Mouse (Mus musculus) heart, postnatal 0 days (tissue): ENCODE data around the gene Hipk4. TPM values are rescaled to one million over a fixed set of nuclear protein-coding genes. Genes with fewer than 3 reads are reported as not detected.

Source experiments
- ATAC-seq: fragments of 200-750 bp; cut with Nextera tagmentation; 2 replicates; pipeline ENCODE4 v1.8.0; 2017; ENCODE audit warnings: low read depth, moderate number of reproducible peaks, moderate library complexity; ENCODE audit not compliant: insufficient read depth
- DNase-seq: peaks from one replicate; pipeline ENCODE4 v3.0.0-alpha.2; 2016; ENCODE audit warnings: low spot score
- H3K27ac ChIP-seq: fragments of 300-500 bp; sonication (generic); 2 replicates; pipeline ENCODE4 v1.5.1; 2014; ENCODE audit warnings: low read depth, mild to moderate bottlenecking
- H3K27me3 ChIP-seq: fragments of 300-500 bp; sonication (generic); 2 replicates; pipeline ENCODE4 v1.6.1; 2014; ENCODE audit warnings: low read length, mixed read lengths; ENCODE audit not compliant: control insufficient read depth, insufficient read depth
- H3K36me3 ChIP-seq: fragments of 300-500 bp; sonication (generic); replicated peaks from 2 replicates; pipeline ENCODE4 v1.6.1; 2014; ENCODE audit warnings: low read length, mixed read lengths; ENCODE audit not compliant: control insufficient read depth, insufficient read depth
- H3K4me1 ChIP-seq: fragments of 300-500 bp; sonication (generic); 2 replicates; pipeline ENCODE4 v1.6.1; 2014; ENCODE audit warnings: antibody characterized with exemption; ENCODE audit not compliant: control insufficient read depth, insufficient read depth
- H3K4me2 ChIP-seq: fragments of 300-500 bp; sonication (generic); 2 replicates; pipeline ENCODE4 v1.6.1; 2014; ENCODE audit warnings: low read depth, mild to moderate bottlenecking, low read length, moderate library complexity
- H3K4me3 ChIP-seq: fragments of 300-500 bp; sonication (generic); 2 replicates; pipeline ENCODE4 v1.5.1; 2014; ENCODE audit warnings: low read depth, low read length
- H3K9ac ChIP-seq: fragments of 300-500 bp; sonication (generic); replicated peaks from 2 replicates; pipeline ENCODE4 v1.6.1; 2014; ENCODE audit warnings: low read depth, low read length, mixed read lengths
- H3K9me3 ChIP-seq: fragments of 300-500 bp; sonication (generic); replicated peaks from 2 replicates; pipeline ENCODE4 v1.6.1; 2016; ENCODE audit warnings: low read length; ENCODE audit not compliant: control insufficient read depth
- CTCF ChIP-seq: IDR thresholded peaks from 2 replicates; pipeline ENCODE4 v1.5.1; 2016; ENCODE audit warnings: antibody characterized with exemption, control low read depth, low read depth
- EP300 ChIP-seq: IDR thresholded peaks from 2 replicates; pipeline ENCODE4 v1.6.1; 2016; ENCODE audit warnings: antibody characterized with exemption, low read depth
- WGBS: fragments of 180-500 bp; shearing (Covaris S2); extraction: QIAGEN DNeasy Blood & Tissue Kit; methylation state at CpG from one replicate; pipeline ENCODE4 v1.1.7; 2014; 5-methylcytosine and 5-hydroxymethylcytosine counted together
- polyA plus RNA-seq: library from polyadenylated mRNA; unstranded; fragments of >200 nt; fragmentation: Nextera tagmentation; extraction: Ambion mirVana; gene quantifications from 2 replicates; pipeline ENCODE4 v1.2.1, GENCODE M21; 2015
- total RNA-seq: library from RNA; depleted of rRNA; stranded (reverse); fragments of >200 nt; gene quantifications from 2 replicates; pipeline ENCODE4 v1.2.3, GENCODE M21; 2014; ENCODE audit warnings: low replicate concordance

Gene Hipk4
- total and polyA plus RNA-seq, 2 experiments from 2014 or later: 0.18 to 0.23 TPM

GRCm38 (mm10) chr7:27535386-27535785 is 12.3 kb downstream of the Hipk4 start:
- no peak for DNase-seq
- Histone ChIP-seq H3K4me1 (no peaks in the 10 kb centered on the region), H3K9me3 (no peaks in the 10 kb centered on the region), H3K4me2 (no peak overlapping the region), H3K36me3 (peaks cover 43% of the 10 kb centered on the region; the same call in 1 of the 2 replicates), H3K9ac (no peak overlapping the region), H3K4me3 (no peak overlapping the region), H3K27me3 (no peaks in the 10 kb centered on the region), H3K27ac (no peak overlapping the region)
- ATAC-seq: no peak
- WGBS: 64% methylated on average over 2 of the region's 2 CpGs
- TF ChIP-seq CTCF: no peak
- TF ChIP-seq EP300: no peak

DNA sequence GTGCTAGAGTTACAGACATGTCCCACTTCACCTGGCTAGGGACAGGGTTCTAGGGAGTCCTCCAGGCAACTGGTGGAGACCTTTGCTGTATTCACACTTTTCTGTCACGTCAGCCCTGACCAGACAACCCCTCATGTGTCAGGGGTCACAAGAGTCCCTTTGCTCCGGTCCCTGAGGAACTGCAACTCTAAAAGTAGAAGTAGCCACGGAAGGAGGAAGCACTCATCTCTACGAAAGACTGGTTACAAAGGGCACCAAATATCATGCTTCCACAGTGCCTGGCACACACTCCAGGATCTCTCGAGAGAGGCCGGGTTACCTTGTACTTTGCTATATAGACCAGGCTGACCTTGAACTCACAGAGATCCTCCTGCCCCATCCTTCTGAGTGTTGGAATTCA is 13.6 kb downstream of the Hipk4 start:
- TF ChIP-seq CTCF: no peak
- no peak for TF ChIP-seq EP300
- ATAC-seq (no peak), DNase-seq (no peak)
- no peaks in the 10 kb centered on the region for H3K9me3 ChIP-seq
- no peak overlapping the region for H3K4me2 ChIP-seq
- no peak overlapping the region for H3K27ac ChIP-seq
- H3K36me3 ChIP-seq: peaks cover 38% of the 10 kb centered on the region; the same call in 1 of the 2 replicates
- H3K4me1 ChIP-seq: no peaks in the 10 kb centered on the region
- no peak overlapping the region for H3K4me3 ChIP-seq
- H3K9ac ChIP-seq: no peak overlapping the region
- no peaks in the 10 kb centered on the region for H3K27me3 ChIP-seq
- WGBS: 84% methylated on average over 6 of the region's 6 CpGs

DNA sequence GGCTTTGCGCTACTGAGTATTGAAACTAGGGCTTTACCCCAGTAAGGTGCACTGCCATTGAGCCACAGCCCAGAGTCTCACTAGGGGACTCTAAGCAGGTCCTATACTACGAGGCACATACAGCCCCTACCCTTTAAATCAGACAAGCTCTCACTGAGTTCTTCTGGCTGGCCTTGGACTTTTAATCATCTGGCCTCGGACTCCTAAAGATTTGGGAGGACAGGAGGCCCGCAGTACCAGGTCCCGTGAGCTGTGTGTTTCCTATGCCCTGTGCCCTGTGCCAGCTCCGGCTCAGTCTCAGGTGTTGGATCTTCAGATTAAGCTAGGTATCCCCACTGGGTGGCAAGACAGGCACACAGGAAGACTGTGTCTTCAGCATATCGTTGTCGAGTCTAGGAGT is 14.9 kb downstream of the Hipk4 start:
- Histone ChIP-seq H3K4me2 (no peak overlapping the region), H3K9me3 (no peaks in the 10 kb centered on the region), H3K9ac (no peak overlapping the region), H3K27ac (no peak overlapping the region), H3K27me3 (no peaks in the 10 kb centered on the region), H3K4me3 (no peak overlapping the region), H3K36me3 (peaks cover 25% of the 10 kb centered on the region; the same call in 1 of the 2 replicates), H3K4me1 (peaks cover 8% of the 10 kb centered on the region; the same call in 1 of the 2 replicates)
- 89% methylated on average over 8 of the region's 8 CpGs for WGBS
- ATAC-seq: no peak
- TF ChIP-seq EP300: no peak
- no peak for TF ChIP-seq CTCF
- no peak for DNase-seq

DNA sequence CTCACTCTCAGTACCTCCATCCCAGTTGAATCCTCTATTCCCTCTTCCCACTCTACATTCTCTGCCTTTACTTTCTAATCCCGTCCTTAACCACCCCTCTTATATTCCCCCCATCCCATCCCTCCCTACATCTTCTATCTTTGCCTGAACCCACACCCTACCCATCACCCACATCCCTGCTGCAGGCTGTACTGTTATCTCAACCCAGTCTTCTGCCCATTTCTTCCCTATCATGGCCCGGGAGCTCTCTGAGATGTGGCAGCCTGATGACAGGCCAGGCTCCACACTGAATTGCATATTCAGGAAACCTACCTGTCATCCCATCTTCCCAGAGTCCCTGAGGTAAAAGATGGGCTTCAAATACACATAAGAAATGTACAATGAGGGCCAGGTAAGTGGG is 15.7 kb downstream of the Hipk4 start:
- no peak for TF ChIP-seq EP300
- no peak for TF ChIP-seq CTCF
- no peak for ATAC-seq

DNA sequence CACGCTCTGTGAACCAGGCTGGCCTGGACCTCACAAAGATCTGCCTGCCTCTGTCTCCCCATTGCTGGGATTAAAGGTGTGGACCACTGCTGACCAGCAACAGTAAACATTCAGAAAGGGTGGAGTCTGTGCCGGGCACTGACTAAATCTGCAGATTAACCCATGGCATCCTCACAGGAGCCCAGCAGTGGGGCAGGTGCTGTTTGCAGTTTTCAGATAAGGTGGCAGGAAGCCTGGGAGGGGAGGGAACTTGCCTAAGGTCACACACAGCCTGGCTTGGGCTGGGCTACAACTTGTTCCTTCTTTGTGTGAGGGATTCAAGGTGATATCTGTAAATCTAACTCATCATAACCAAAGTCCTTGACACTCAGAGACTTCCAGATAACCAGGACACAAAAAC is 17.5 kb downstream of the Hipk4 start:
- no peak for DNase-seq
- no peak overlapping the region for H3K27ac ChIP-seq
- H3K9me3 ChIP-seq: no peaks in the 10 kb centered on the region
- no peak for ATAC-seq
- H3K4me2 ChIP-seq: no peak overlapping the region
- WGBS: 58% methylated on average over 2 of the region's 2 CpGs
- peaks cover 20% of the 10 kb centered on the region; the same call in 1 of the 2 replicates for H3K36me3 ChIP-seq
- no peak overlapping the region for H3K4me3 ChIP-seq
- no peak overlapping the region for H3K9ac ChIP-seq
- no peaks in the 10 kb centered on the region for H3K27me3 ChIP-seq
- H3K4me1 ChIP-seq: peaks cover 20% of the 10 kb centered on the region
- TF ChIP-seq EP300 (no peak), CTCF (no peak)

More for the DNA sequence above, 15.7 kb downstream of the Hipk4 start:
- Histone ChIP-seq H3K27me3 (no peaks in the 10 kb centered on the region), H3K9me3 (no peaks in the 10 kb centered on the region), H3K9ac (no peak overlapping the region), H3K27ac (no peak overlapping the region), H3K36me3 (peaks cover 25% of the 10 kb centered on the region; the same call in 1 of the 2 replicates), H3K4me2 (no peak overlapping the region), H3K4me1 (peaks cover 10% of the 10 kb centered on the region), H3K4me3 (no peak overlapping the region)
- DNase-seq: no peak
- WGBS: 77% methylated on average over 2 of the region's 2 CpGs

- Histone ChIP-seq H3K9me3 (no peaks in the 10 kb centered on the region), H3K9ac (no peak overlapping the region), H3K4me1 (peaks cover 20% of the 10 kb centered on the region), H3K4me3 (no peak overlapping the region), H3K4me2 (no peak overlapping the region), H3K27me3 (no peaks in the 10 kb centered on the region), H3K36me3 (peaks cover 16% of the 10 kb centered on the region; the same call in 1 of the 2 replicates), H3K27ac (no peak overlapping the region)
- no peak for DNase-seq
- TF ChIP-seq EP300 (no peak), CTCF (no peak)
- WGBS: 88% methylated on average over 6 of the region's 6 CpGs
- ATAC-seq: no peak
These were observed 17.9 kb downstream of the Hipk4 start for GRCm38 (mm10) chr7:27540935-27541334.
